Comparison of ENCODE assay signal across 9 mouse cellular contexts in the genomic region with DNA sequence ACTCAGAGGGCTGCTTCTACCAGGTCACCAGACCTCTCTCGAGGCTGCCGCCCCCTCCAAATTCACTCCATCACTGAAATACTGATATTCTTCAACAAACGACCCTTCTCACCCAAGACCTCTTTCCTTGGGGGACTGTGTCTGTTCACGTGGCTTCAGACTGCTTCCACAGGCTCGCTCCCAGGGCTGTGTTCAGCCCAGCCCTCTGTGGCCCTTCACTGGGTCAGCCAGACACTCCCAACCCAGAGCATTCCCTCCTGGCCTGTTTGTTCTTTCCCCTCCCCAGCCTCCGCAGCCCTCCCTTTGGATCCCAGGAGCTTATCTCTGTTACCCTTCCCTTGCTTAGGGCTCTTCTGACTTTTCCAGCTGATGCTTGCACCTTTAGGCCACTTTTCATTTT. TPM values are rescaled to one million over a fixed set of nuclear protein-coding genes. Genes with fewer than 3 reads are reported as not detected.
DNase-seq lines count a peak whose midpoint lies in the region; ATAC-seq and TF ChIP-seq lines count a peak whose summit lies in the region.
"Had no signal": no experiment of that assay in that cellular context is flagged by ENCODE, and none has a peak within 500 bp of the region (broad histone marks: within the 10 kb centered on the region; RNA-seq: fewer than 3 reads in every experiment).

No protein-coding gene starts in this region.

- H3K9me3 ChIP-seq in MEL (replicated peaks; ENCODE audit: insufficient read depth, low read length), result no peaks in the 10 kb centered on the region
- no peaks in the 10 kb centered on the region for H3K9me3 ChIP-seq in liver, embryonic 15.5 days (replicated peaks)
- no peaks in the 10 kb centered on the region for H3K9me3 ChIP-seq in midbrain, embryonic 10.5 days (replicated peaks)
- H3K9me3 ChIP-seq: midbrain, embryonic 15.5 days had no signal

- no peak for TF ChIP-seq EP300 in MEL (IDR thresholded peaks at IDR 0.05; ENCODE audit: low read depth in 1 of 2, low read length in 2 of 2)

- peak overlapping the region; percentile 97 for H3K27ac ChIP-seq in kidney, adult 2 months (ENCODE audit: insufficient read depth, low read depth, low read length)
- 0 out of 2 replicates have a peak overlapping the region, but pooled peaks have one; percentile 23 for H3K27ac ChIP-seq in MEL (ENCODE audit: control insufficient read depth, low read depth, low read length)
- peak overlapping the region; percentile 86 for H3K27ac ChIP-seq in liver, embryonic 15.5 days (replicated peaks)
- no peak overlapping the region for H3K27ac ChIP-seq in midbrain, embryonic 10.5 days (replicated peaks)
- H3K27ac ChIP-seq: midbrain, embryonic 15.5 days had no signal

- H3K4me2 ChIP-seq in liver, embryonic 15.5 days, result peak overlapping the region; percentile 67
- H3K4me2 ChIP-seq: midbrain, embryonic 15.5 days had no signal

- H3K27me3 ChIP-seq in kidney, adult 2 months (replicated peaks; ENCODE audit: control insufficient read depth, insufficient read depth, low read length), result no peaks in the 10 kb centered on the region
- no peaks in the 10 kb centered on the region for H3K27me3 ChIP-seq in MEL (ENCODE audit: control insufficient read depth in 1 of 2, insufficient read depth in 2 of 2, low read length in 2 of 2)
- no peaks in the 10 kb centered on the region for H3K27me3 ChIP-seq in liver, embryonic 15.5 days
- H3K27me3 ChIP-seq in midbrain, embryonic 10.5 days (ENCODE audit: low read depth, poor library complexity, severe bottlenecking), result no peaks in the 10 kb centered on the region
- H3K27me3 ChIP-seq: midbrain, embryonic 15.5 days had no signal

- no peaks in the 10 kb centered on the region for H3K36me3 ChIP-seq in kidney, adult 2 months (ENCODE audit: control insufficient read depth, insufficient read depth, low read length)
- H3K36me3 ChIP-seq in MEL (ENCODE audit: control insufficient read depth in 1 of 2, insufficient read depth in 2 of 2, low read length in 2 of 2), result peaks cover 3 to 42% of the 10 kb centered on the region in 2 experiments
- H3K36me3 ChIP-seq in liver, embryonic 15.5 days (replicated peaks), result peaks cover 26% of the 10 kb centered on the region
- H3K36me3 ChIP-seq in midbrain, embryonic 10.5 days, result peaks cover 12% of the 10 kb centered on the region
- H3K36me3 ChIP-seq: midbrain, embryonic 15.5 days had no signal

- TF ChIP-seq RAD21 in MEL (IDR thresholded peaks at IDR 0.05; ENCODE audit: low read depth, low read length), result no peak

- H3K4me1 ChIP-seq in kidney, adult 2 months (ENCODE audit: control insufficient read depth, insufficient read depth, low read length), result peaks cover 30% of the 10 kb centered on the region
- H3K4me1 ChIP-seq in MEL (ENCODE audit: control insufficient read depth in 1 of 2, insufficient read depth in 2 of 2, low read length in 2 of 2), result peaks cover 20 to 37% of the 10 kb centered on the region in 2 experiments
- peaks cover 83% of the 10 kb centered on the region for H3K4me1 ChIP-seq in liver, embryonic 15.5 days (replicated peaks)
- peaks cover 27% of the 10 kb centered on the region for H3K4me1 ChIP-seq in midbrain, embryonic 10.5 days

- peaks cover 16% of the 10 kb centered on the region; the same call in 1 of the 2 replicates for H3K79me2 ChIP-seq in MEL (ENCODE audit: control insufficient read depth, insufficient read depth, low read length, poor library complexity)

- TF ChIP-seq CTCF in kidney, adult 2 months (conservative IDR thresholded peaks at IDR 0.05; ENCODE audit: insufficient read depth, insufficient read length, low read depth, low read length), result no peak
- no peak for TF ChIP-seq CTCF in MEL (IDR thresholded peaks at IDR 0.05 in 2 of 3, conservative IDR thresholded peaks at IDR 0.05 in 1 of 3; ENCODE audit: control insufficient read depth in 1 of 3, insufficient read depth in 1 of 3, low read depth in 2 of 3, low read length in 3 of 3, poor library complexity in 1 of 3, severe bottlenecking in 1 of 3)

- WGBS in kidney, adult 2 months, result 62% methylated on average over 6 of the region's 6 CpGs
- 56% methylated on average over 6 of the region's 6 CpGs for WGBS in liver, embryonic 15.5 days (ENCODE audit: insufficient replicate concordance)
- 60% methylated on average over 6 of the region's 6 CpGs for WGBS in midbrain, embryonic 10.5 days

- no peak overlapping the region for H3K9ac ChIP-seq in MEL (ENCODE audit: control insufficient read depth, low read depth, low read length, poor library complexity, severe bottlenecking)
- peak overlapping the region; percentile 47; the same call in 1 of the 2 replicates for H3K9ac ChIP-seq in liver, embryonic 15.5 days
- H3K9ac ChIP-seq: midbrain, embryonic 15.5 days had no signal

- no peak for DNase-seq in kidney, adult 2 months
- DNase-seq in kidney, adult 8-10 months, result no peak
- DNase-seq in MEL (ENCODE audit: low read depth, low spot score), result no peak
- peak; percentile 54 to 56 for DNase-seq in heart, adult 9 months (ENCODE audit: low spot score in 2 of 2)
- DNase-seq in midbrain, embryonic 10.5 days (ENCODE audit: low spot score), result no peak
- no peak for DNase-seq in cerebellum, adult 11 months
- no peak for DNase-seq in spleen, postnatal 36 days (ENCODE audit: low spot score in 2 of 2)

- TF ChIP-seq POLR2A in kidney, adult 2 months (IDR thresholded peaks at IDR 0.05; ENCODE audit: low read depth, low read length), result no peak
- TF ChIP-seq POLR2A in MEL (IDR thresholded peaks at IDR 0.05; ENCODE audit: control insufficient read depth in 1 of 2, insufficient read depth in 1 of 2, low read depth in 1 of 2, low read length in 2 of 2, poor library complexity in 1 of 2), result no peak

- ATAC-seq in liver, embryonic 15.5 days (ENCODE audit: insufficient read depth), result 0 out of 2 replicates have a peak, but pooled peaks have one; percentile 23
- ATAC-seq: midbrain, embryonic 15.5 days had no signal

- no peak overlapping the region for H3K4me3 ChIP-seq in kidney, adult 2 months (ENCODE audit: insufficient read depth, low read depth, low read length)
- H3K4me3 ChIP-seq in MEL (ENCODE audit: control insufficient read depth in 1 of 2, insufficient read depth in 1 of 2, low read depth in 2 of 2, low read length in 2 of 2), result no peak overlapping the region
- H3K4me3 ChIP-seq in liver, embryonic 15.5 days (replicated peaks), result 0 out of 2 replicates have a peak overlapping the region, but pooled peaks have one; percentile 9
- no peak overlapping the region for H3K4me3 ChIP-seq in midbrain, embryonic 10.5 days
- H3K4me3 ChIP-seq: midbrain, embryonic 15.5 days had no signal

TF ChIP-seq in MEL, 35 proteins besides CTCF, POLR2A, EP300 and RAD21:
- TF ChIP-seq HCFC1 (IDR thresholded peaks at IDR 0.05; ENCODE audit: low read depth, low read length), result no peak
- TF ChIP-seq SMC3 (IDR thresholded peaks at IDR 0.05; ENCODE audit: low read depth, low read length), result peak; percentile 19; the same call in 1 of the 2 replicates

RNA-seq across cellular contexts. Expression of a gene that starts 14.3 kb away (rescaled TPM):
- polyA plus RNA-seq in kidney, adult 2 months (2012; rRNA removed), result 11.9 and 13.3 TPM in 2 replicates
- total RNA-seq in MEL (2012; rRNA removed), result 1.4 and 2.2 TPM in 2 replicates
- polyA plus RNA-seq in MEL (2012; ENCODE audit: insufficient read depth in 1 of 2, insufficient read length in 2 of 2, low read depth in 1 of 2, low replicate concordance in 2 of 2, missing spikeins in 1 of 2), result 10 to 100 TPM in 1 of 2 experiments, not detected in 1; 20.3 TPM
- polyA plus RNA-seq in liver, embryonic 15.5 days (2015; fragmentation: Nextera tagmentation; extraction: Ambion mirVana), result 17.6 and 18.0 TPM in 2 replicates
- polyA plus RNA-seq in midbrain, embryonic 10.5 days (2016; fragmentation: Nextera tagmentation; extraction: Ambion mirVana), result 30.5 and 35.5 TPM in 2 replicates

RNA-seq across cellular contexts. Expression of a gene that starts 24.7 kb away (rescaled TPM):
- polyA plus RNA-seq in kidney, adult 2 months (2012; rRNA removed), result 73.0 and 77.1 TPM in 2 replicates
- 41.7 and 55.7 TPM in 2 replicates for total RNA-seq in MEL (2012; rRNA removed)
- polyA plus RNA-seq in MEL (2012; ENCODE audit: insufficient read depth in 1 of 2, insufficient read length in 2 of 2, low read depth in 1 of 2, low replicate concordance in 2 of 2, missing spikeins in 1 of 2), result 10 to 100 TPM in 1 of 2 experiments, not detected in 1; 38.8 TPM
- polyA plus RNA-seq in liver, embryonic 15.5 days (2015; fragmentation: Nextera tagmentation; extraction: Ambion mirVana), result 719 and 785 TPM in 2 replicates
- polyA plus RNA-seq in midbrain, embryonic 10.5 days (2016; fragmentation: Nextera tagmentation; extraction: Ambion mirVana), result 28.2 and 32.1 TPM in 2 replicates

RNA-seq across cellular contexts. Expression of a gene that starts 40.6 kb away (rescaled TPM):
- polyA plus RNA-seq in kidney, adult 2 months (2012; rRNA removed), result 114 and 119 TPM in 2 replicates
- total RNA-seq in MEL (2012; rRNA removed), result 0.08 TPM in 1 of 2 replicates, not detected in the other
- polyA plus RNA-seq in MEL (2012; ENCODE audit: insufficient read depth in 1 of 2, insufficient read length in 2 of 2, low read depth in 1 of 2, low replicate concordance in 2 of 2, missing spikeins in 1 of 2), result under 1 TPM in 1 of 2 experiments, not detected in 1; 0.19 TPM
- 5.9 and 6.1 TPM in 2 replicates for polyA plus RNA-seq in liver, embryonic 15.5 days (2015; fragmentation: Nextera tagmentation; extraction: Ambion mirVana)
- 0.04 and 0.05 TPM in 2 replicates for polyA plus RNA-seq in midbrain, embryonic 10.5 days (2016; fragmentation: Nextera tagmentation; extraction: Ambion mirVana)

RNA-seq across cellular contexts. Expression of a gene that starts 44.7 kb away (rescaled TPM):
- 0.91 and 0.95 TPM in 2 replicates for polyA plus RNA-seq in kidney, adult 2 months (2012; rRNA removed)
- 0.03 TPM in 1 of 2 replicates, not detected in the other for total RNA-seq in MEL (2012; rRNA removed)
- under 1 TPM in 1 of 2 experiments, not detected in 1; 0.04 TPM for polyA plus RNA-seq in MEL (2012; ENCODE audit: insufficient read depth in 1 of 2, insufficient read length in 2 of 2, low read depth in 1 of 2, low replicate concordance in 2 of 2, missing spikeins in 1 of 2)
- polyA plus RNA-seq in liver, embryonic 15.5 days (2015; fragmentation: Nextera tagmentation; extraction: Ambion mirVana), result 0.03 and 0.05 TPM in 2 replicates
- 0.71 and 2.0 TPM in 2 replicates for polyA plus RNA-seq in midbrain, embryonic 10.5 days (2016; fragmentation: Nextera tagmentation; extraction: Ambion mirVana)
- polyA plus RNA-seq: midbrain, embryonic 15.5 days had no signal

RNA-seq across cellular contexts. Expression of a gene that starts 52.2 kb away (rescaled TPM):
- 35.6 and 37.2 TPM in 2 replicates for polyA plus RNA-seq in kidney, adult 2 months (2012; rRNA removed)
- total RNA-seq in MEL (2012; rRNA removed), result 45.2 and 48.9 TPM in 2 replicates
- polyA plus RNA-seq in MEL (2012; ENCODE audit: insufficient read depth in 1 of 2, insufficient read length in 2 of 2, low read depth in 1 of 2, low replicate concordance in 2 of 2, missing spikeins in 1 of 2), result 10 to 100 TPM in 1 of 2 experiments, not detected in 1; 55.4 TPM
- 33.7 and 40.6 TPM in 2 replicates for polyA plus RNA-seq in liver, embryonic 15.5 days (2015; fragmentation: Nextera tagmentation; extraction: Ambion mirVana)
- 116 and 120 TPM in 2 replicates for polyA plus RNA-seq in midbrain, embryonic 10.5 days (2016; fragmentation: Nextera tagmentation; extraction: Ambion mirVana)

Comparison
In these comparisons a context has a peak if more than half of its experiments do, and no peak if none do; other contexts are left out.
1. DNase-seq: peak in heart, adult 9 months (2 of 2); none in kidney, adult 2 months (single experiment), kidney, adult 8-10 months (0 of 2), MEL (single experiment), midbrain, embryonic 10.5 days (single experiment), cerebellum, adult 11 months (single experiment) and spleen, postnatal 36 days (0 of 2).
2. RNA of a gene that starts 40.6 kb away (polyA plus RNA-seq): 114 to 119 TPM in kidney, adult 2 months; 5.9 to 6.1 TPM in liver, embryonic 15.5 days, 0.19 TPM in MEL and 0.04 to 0.05 TPM in midbrain, embryonic 10.5 days; every median in the first group is over 10 times any median in the second.